Mouse (Mus musculus) liver, postnatal 0 days (tissue): ENCODE data around the gene Lrrc4. TPM values are rescaled to one million over a fixed set of nuclear protein-coding genes. Genes with fewer than 3 reads are reported as not detected.

Experiments used
- ATAC-seq: fragments of 200-750 bp; cut with Nextera tagmentation; 2 replicates; pipeline ENCODE4 v1.8.0; 2017; ENCODE audit warnings: mild to moderate bottlenecking, moderate library complexity
- DNase-seq: peaks from one replicate; pipeline ENCODE4 v3.0.0-alpha.2; 2016
- H3K27ac ChIP-seq: fragments of 300-500 bp; sonication (generic); 2 replicates; pipeline ENCODE4 v1.5.1; 2014; ENCODE audit warnings: antibody characterized with exemption, moderate library complexity, mild to moderate bottlenecking, low read depth
- H3K27me3 ChIP-seq: fragments of 300-500 bp; sonication (generic); 2 replicates; pipeline ENCODE4 v1.6.1; 2014; ENCODE audit warnings: low read length, control low read depth, mixed read lengths; ENCODE audit not compliant: insufficient read depth
- H3K36me3 ChIP-seq: fragments of 300-500 bp; sonication (generic); replicated peaks from 2 replicates; pipeline ENCODE4 v1.6.1; 2014; ENCODE audit warnings: mild to moderate bottlenecking, control low read depth, low read length, moderate library complexity, mixed read lengths; ENCODE audit not compliant: insufficient read depth
- H3K4me1 ChIP-seq: fragments of 300-500 bp; sonication (generic); 2 replicates; pipeline ENCODE4 v1.6.1; 2014; ENCODE audit warnings: antibody characterized with exemption, mild to moderate bottlenecking, control low read depth; ENCODE audit not compliant: insufficient read depth
- H3K4me2 ChIP-seq: fragments of 300-500 bp; sonication (generic); 2 replicates; pipeline ENCODE4 v1.6.1; 2014; ENCODE audit warnings: low read depth, mild to moderate bottlenecking, low read length, moderate library complexity, mixed read lengths
- H3K4me3 ChIP-seq: fragments of 300-500 bp; sonication (generic); 2 replicates; pipeline ENCODE4 v1.5.1; 2014; ENCODE audit warnings: low read depth, low read length
- H3K9ac ChIP-seq: fragments of 300-500 bp; sonication (generic); replicated peaks from 2 replicates; pipeline ENCODE4 v1.6.1; 2014; ENCODE audit warnings: mild to moderate bottlenecking, moderate library complexity
- H3K9me3 ChIP-seq: fragments of 300-500 bp; sonication (generic); 2 replicates; pipeline ENCODE4 v1.6.1; 2016; ENCODE audit warnings: mild to moderate bottlenecking, control low read depth, low read length, mixed read lengths
- CTCF ChIP-seq: sonication (generic); IDR thresholded peaks from 2 replicates; pipeline ENCODE4 v1.5.1; 2016; ENCODE audit warnings: antibody characterized with exemption, low read depth
- EP300 ChIP-seq: IDR thresholded peaks from 2 replicates; pipeline ENCODE4 v1.6.1; 2016; ENCODE audit warnings: antibody characterized with exemption, low read depth, mild to moderate bottlenecking
- WGBS: fragments of 180-500 bp; shearing (Covaris S2); extraction: QIAGEN DNeasy Blood & Tissue Kit; methylation state at CpG from one replicate; pipeline ENCODE4 v1.1.7; 2014; ENCODE audit not compliant: insufficient replicate concordance; 5-methylcytosine and 5-hydroxymethylcytosine counted together
- polyA plus RNA-seq: library from polyadenylated mRNA; unstranded; fragments of >200 nt; fragmentation: Nextera tagmentation; extraction: Ambion mirVana; gene quantifications from 2 replicates; pipeline ENCODE4 v1.2.1, GENCODE M21; 2015

Lrrc4 gene
- polyA plus RNA-seq, 1 experiment from 2014 or later, result 0.08 TPM

DNA sequence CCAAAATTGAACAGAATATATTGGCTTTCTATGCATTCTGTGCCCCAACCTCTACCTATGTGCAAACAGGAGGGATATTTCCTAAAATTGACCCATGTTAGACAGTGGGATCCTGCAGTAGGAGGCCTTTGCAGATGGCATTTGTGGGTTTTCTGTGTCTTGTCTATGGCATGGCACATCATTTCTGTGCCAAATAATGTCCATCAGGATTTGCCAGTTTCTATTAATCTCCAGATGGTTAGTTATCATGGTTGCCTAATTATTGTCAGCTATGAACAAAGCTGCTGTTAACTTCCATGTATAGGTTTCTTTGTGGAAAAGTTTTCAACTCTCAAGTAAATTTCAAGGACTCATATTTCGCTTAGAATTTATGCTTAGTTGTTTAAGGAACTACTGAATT, 164.0 kb downstream of the Lrrc4 start:
- H3K9me3 ChIP-seq, result no peaks in the 10 kb centered on the region
- no peak overlapping the region for H3K27ac ChIP-seq
- no peak overlapping the region for H3K9ac ChIP-seq
- H3K4me2 ChIP-seq, result no peak overlapping the region
- no peak for TF ChIP-seq CTCF
- TF ChIP-seq EP300, result no peak
- no peaks in the 10 kb centered on the region for H3K4me1 ChIP-seq
- no peaks in the 10 kb centered on the region for H3K27me3 ChIP-seq
- DNase-seq, result no peak
- WGBS, result 79% methylated on average over 1 of the region's 1 CpGs
- H3K4me3 ChIP-seq, result no peak overlapping the region
- ATAC-seq, result no peak
- H3K36me3 ChIP-seq, result peaks cover 8% of the 10 kb centered on the region

DNA sequence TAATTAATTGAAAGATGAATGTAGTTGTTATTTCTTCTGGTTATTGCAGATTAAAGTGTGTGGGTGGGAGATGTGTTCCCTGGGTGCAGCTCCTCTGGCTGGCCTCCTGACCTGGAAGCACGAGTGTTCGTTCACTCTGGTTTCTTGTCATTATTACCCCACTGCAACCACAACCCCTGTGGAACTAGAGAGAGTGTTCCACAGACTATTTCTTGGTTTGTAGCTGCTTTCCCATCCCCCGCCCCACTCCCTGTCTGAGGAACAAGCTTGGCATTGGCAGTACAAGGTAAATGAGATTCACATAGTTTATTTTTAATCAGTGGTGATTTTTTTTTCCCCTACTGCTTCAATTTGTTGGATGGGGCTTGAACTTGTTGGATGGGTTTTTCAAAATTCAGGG, 166.8 kb downstream of the Lrrc4 start:
- Histone ChIP-seq H3K36me3 (peaks cover 5% of the 10 kb centered on the region), H3K9me3 (no peaks in the 10 kb centered on the region), H3K9ac (no peak overlapping the region), H3K27me3 (no peaks in the 10 kb centered on the region), H3K4me3 (no peak overlapping the region), H3K4me1 (no peaks in the 10 kb centered on the region), H3K27ac (no peak overlapping the region), H3K4me2 (no peak overlapping the region)
- ATAC-seq (no peak), DNase-seq (no peak)
- TF ChIP-seq CTCF (no peak), EP300 (no peak)
- WGBS, result 84% methylated on average over 3 of the region's 3 CpGs

DNA sequence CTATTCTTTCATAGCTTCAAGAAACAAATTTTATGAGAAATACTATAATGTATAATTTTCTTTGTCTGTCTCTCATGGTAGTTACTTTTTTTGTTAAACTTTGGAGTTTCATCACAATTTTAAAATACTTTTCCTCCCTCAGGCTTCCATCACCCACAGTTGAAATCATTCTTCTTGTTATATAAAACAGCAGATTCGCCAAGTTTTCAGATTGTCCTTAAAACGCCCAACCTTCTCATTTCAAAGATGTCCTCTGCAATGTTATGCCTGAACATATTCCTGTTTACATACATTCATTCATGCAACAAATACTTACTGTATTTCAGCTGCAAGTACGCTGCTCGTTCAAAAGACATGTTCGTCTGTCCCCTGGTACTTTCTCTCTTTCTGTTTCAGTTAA, 167.9 kb downstream of the Lrrc4 start:
- DNase-seq (no peak), ATAC-seq (no peak)
- Histone ChIP-seq H3K9ac (no peak overlapping the region), H3K27ac (no peak overlapping the region), H3K27me3 (no peaks in the 10 kb centered on the region), H3K4me2 (no peak overlapping the region), H3K9me3 (no peaks in the 10 kb centered on the region), H3K4me1 (no peaks in the 10 kb centered on the region), H3K4me3 (no peak overlapping the region), H3K36me3 (no peaks in the 10 kb centered on the region)
- WGBS, result 87% methylated on average over 5 of the region's 5 CpGs
- no peak for TF ChIP-seq EP300
- TF ChIP-seq CTCF, result no peak

DNA sequence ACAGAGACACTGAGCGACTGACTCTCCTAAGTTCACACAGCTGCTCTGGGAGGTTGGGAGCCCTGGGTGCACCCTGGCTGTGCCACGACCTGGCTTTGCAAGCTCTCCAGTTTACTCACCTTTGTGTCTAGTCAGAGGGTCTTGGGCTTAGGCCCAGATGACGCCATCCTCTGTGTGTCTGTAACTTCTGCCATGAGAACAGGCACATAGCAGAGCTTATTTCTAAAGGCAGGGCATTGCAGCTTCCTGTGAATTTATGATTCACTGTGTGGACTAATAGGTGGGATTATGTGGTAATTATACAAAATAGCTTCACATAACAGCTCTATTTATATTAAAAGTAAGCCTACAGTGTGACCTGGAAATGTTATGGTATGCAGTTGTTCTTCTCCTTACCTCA, 168.5 kb downstream of the Lrrc4 start:
- H3K4me3 ChIP-seq, result no peak overlapping the region
- DNase-seq (no peak), ATAC-seq (no peak)
- no peak for TF ChIP-seq CTCF
- TF ChIP-seq EP300, result no peak
- H3K27me3 ChIP-seq, result no peaks in the 10 kb centered on the region
- no peak overlapping the region for H3K9ac ChIP-seq
- 75% methylated on average over 3 of the region's 3 CpGs for WGBS
- no peak overlapping the region for H3K4me2 ChIP-seq
- H3K27ac ChIP-seq, result no peak overlapping the region
- no peaks in the 10 kb centered on the region for H3K36me3 ChIP-seq
- no peaks in the 10 kb centered on the region for H3K9me3 ChIP-seq
- no peaks in the 10 kb centered on the region for H3K4me1 ChIP-seq

DNA sequence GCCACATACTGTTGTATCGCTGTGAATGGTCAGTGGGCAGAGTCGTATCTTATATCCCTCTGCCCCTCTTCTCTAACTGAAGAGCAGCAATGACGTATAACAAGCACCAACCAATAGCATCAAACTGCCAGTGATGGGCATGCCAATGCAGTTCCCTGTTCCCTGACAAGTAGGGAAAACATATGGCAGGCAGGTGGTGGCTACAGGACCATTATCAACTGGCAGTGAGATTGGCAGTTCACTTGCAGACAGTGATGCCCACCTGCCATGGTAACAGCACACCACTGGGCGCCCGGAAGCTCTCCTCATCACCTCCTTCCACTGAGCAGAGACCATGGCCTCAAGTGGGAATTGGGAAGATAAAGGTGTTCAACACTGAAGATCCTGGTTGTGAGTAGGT, 175.0 kb downstream of the Lrrc4 start:
- H3K4me3 ChIP-seq, result no peak overlapping the region
- H3K36me3 ChIP-seq, result no peaks in the 10 kb centered on the region
- H3K27ac ChIP-seq, result no peak overlapping the region
- TF ChIP-seq CTCF (no peak), EP300 (no peak)
- no peaks in the 10 kb centered on the region for H3K9me3 ChIP-seq
- WGBS, result 86% methylated on average over 5 of the region's 5 CpGs
- H3K4me2 ChIP-seq, result no peak overlapping the region
- no peaks in the 10 kb centered on the region for H3K27me3 ChIP-seq
- DNase-seq (no peak), ATAC-seq (no peak)
- H3K4me1 ChIP-seq, result no peaks in the 10 kb centered on the region
- H3K9ac ChIP-seq, result no peak overlapping the region

DNA sequence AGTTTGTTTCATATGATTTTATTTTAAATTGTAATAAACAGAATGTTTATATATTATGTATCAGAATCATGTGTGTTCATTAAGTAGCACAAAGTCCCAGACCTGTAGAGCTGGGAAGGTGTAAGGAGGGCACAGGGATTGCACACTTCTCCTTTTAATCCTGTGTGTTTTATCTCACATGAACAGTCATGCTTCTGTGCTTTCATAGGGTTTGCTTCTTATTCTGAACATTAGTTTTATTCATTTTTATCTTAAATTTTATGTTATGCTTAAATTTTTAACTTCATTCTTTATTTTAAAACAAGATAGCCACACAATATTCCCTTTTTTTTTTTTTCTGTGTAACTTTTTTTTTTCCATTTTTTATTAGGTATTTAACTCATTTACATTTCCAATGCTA, 186.3 kb downstream of the Lrrc4 start:
- Histone ChIP-seq H3K27me3 (no peaks in the 10 kb centered on the region), H3K36me3 (no peaks in the 10 kb centered on the region)
- TF ChIP-seq CTCF (no peak), EP300 (no peak)

DNA sequence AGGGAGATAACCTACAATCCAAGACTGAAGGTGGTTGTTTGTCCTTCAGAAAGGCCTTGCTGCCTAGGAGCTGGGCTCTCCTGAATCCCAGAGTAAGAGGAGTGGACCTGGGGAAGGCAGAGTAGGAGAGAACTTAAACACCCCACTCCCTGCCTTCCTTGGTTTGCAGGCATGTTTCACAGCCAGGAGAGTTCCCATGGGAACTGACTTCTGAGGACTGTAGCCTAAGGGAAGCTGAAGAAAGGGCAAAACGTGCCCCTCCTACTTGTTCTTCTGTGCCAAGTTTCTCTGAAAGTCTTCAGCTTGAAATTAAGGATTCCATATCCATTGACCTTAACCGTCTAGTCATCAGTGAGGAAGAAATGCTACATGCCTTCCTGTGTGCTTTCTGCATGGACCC, 188.6 kb downstream of the Lrrc4 start:
- Histone ChIP-seq H3K4me2 (no peak overlapping the region), H3K27me3 (no peaks in the 10 kb centered on the region), H3K4me3 (no peak overlapping the region), H3K4me1 (no peaks in the 10 kb centered on the region), H3K9me3 (no peaks in the 10 kb centered on the region), H3K9ac (no peak overlapping the region), H3K36me3 (no peaks in the 10 kb centered on the region), H3K27ac (no peak overlapping the region)
- DNase-seq, result no peak
- 66% methylated on average over 2 of the region's 2 CpGs for WGBS
- ATAC-seq, result no peak
- TF ChIP-seq EP300 (no peak), CTCF (no peak)

More for the DNA sequence above, 186.3 kb downstream of the Lrrc4 start:
- DNase-seq, result no peak
- H3K27ac ChIP-seq, result no peak overlapping the region
- no peak overlapping the region for H3K4me3 ChIP-seq
- no peak for ATAC-seq
- H3K4me1 ChIP-seq, result no peaks in the 10 kb centered on the region
- no peak overlapping the region for H3K9ac ChIP-seq
- no peaks in the 10 kb centered on the region for H3K9me3 ChIP-seq
- H3K4me2 ChIP-seq, result no peak overlapping the region
